Mouse (Mus musculus) 3134 (cell line): ENCODE results near the gene 4930503B20Rik.

Experiments used
- DNase-seq: peaks from one replicate; pipeline ENCODE4 v3.0.0-alpha.2; 2011; ENCODE audit warnings: low spot score; ENCODE audit not compliant: insufficient read length; ENCODE audit errors: extremely low read depth

Gene 4930503B20Rik

DNA sequence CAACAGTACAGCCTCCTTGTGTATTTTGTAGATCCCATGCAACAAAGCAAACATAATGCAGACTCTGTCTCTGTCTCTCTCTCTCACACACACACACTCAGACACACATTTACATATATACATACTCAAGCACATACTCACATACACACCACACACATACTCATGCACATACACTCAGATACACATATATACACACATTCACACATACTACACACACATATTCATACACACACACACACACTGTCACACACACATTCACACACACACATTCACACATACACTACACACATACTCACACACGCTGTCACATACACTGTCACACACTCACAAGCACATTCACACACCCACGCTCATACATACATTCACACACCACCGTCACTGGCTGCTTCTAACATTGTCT lies 48.6 kb downstream of the 4930503B20Rik start:
- DNase-seq: no peak

DNA sequence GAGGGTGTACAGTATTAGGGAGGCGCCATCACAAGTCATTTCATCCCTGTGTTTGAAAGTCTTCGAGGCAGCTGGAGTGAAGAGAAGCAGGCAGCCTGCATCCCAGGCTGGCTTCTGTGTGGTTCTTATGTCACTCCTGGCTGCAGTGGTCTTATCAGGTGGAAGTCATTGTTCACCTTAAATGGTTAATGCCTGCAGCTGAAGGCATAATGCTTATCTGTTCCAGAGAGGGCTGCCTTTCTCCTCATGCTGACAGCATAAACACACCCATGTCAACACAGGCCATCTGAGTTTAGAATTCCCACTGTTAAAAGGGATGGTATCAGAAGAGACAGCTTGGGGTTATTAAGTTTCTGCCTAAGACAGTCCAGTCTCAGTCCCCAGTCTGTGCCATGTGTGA lies 49.9 kb downstream of the 4930503B20Rik start:
- DNase-seq: no peak

DNA sequence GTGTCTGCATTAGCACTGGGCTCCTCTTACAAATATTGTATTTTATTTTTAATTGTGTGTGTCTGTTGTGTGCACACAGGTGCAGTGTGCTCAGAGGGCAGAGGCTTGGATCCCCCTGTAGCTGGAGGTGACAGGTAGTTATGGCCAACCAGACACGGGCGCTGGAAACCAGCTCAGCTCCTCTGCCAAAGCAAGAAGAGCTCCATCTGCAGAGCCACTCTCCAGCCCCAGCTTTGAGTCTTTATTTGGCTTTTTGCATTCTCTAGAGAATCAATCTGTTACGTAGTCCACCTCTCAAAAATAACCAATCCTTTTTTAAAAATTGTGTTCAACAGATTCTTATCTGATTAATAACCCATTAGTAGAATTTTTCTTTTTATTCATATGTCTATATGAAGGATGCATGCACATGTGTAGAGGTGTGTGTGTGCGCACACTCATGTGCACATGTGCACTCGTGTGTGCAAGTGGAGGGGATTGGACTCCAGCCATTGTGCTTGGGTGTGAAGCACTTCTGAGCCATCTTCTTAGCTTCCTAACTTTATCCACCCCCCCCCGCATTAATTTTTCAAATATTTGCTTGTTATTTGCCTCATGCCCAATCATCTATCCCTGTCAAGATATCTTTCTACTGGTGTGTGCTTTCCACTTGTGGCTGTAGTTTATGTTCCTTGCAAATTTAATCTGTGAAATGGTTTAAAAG lies 51.8 kb downstream of the 4930503B20Rik start:
- no peak for DNase-seq

GRCm38 (mm10) chr3:146598411-146598810 lies 52.7 kb downstream of the 4930503B20Rik start:
- DNase-seq: no peak

DNA sequence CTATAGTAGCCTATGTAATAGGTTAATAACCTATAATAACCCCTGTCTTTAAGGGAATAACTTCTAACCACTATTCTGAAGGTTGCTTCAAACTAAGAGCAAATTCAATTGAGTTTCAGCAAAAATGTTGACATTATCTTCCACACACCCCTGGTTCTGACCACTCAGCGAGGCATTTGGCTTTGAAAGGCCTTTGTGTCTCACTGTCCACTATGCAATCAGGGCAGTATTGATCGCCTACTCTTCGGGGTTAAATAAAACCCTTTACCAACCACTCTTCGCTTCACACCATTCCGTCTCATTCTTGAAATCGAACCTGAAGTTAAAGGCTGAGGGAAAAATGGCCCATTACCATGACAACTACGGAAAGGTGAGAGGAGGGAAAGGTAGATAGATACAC lies 54.3 kb downstream of the 4930503B20Rik start:
- no peak for DNase-seq

DNA sequence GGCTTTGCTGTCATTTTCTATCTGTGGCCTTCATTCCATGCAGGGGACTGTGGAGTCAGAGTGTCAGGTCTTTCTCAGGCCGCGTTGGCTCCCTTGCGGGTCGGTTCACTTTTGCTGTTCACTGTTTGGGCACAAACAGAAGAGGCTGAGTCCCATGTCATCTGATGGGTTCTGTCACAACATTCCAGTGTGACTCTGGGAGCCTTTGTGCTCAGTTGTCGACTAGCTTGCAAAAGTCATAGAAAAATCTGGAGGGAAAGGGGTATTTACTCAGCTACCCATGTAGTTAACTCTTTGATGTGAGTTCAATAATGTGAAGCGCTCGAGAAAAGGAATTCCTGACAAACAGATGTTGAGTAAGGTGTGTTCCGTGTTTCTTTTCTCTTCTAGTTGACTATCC lies 54.7 kb downstream of the 4930503B20Rik start:
- DNase-seq: no peak

DNA sequence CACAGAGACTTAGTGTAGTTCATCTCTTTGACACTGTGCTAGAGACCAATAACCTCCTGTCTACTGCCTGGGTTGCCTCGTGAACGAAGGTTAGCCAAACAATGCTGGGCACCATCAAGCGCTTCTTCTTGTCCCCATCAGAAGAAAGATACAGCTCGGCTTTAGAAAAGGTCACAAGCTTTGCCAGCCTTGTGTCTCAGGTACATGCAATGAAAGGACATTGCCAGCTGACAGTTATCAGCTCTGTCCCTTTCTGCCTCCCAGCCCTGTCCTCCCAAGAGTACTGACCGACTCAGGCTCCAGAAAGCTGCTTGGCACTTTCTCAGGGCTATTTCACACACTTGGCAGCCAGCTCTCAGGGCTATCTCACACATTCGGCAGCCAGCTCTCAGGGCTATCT lies 55.7 kb downstream of the 4930503B20Rik start:
- no peak for DNase-seq
